Mouse (Mus musculus): Measurements from ENCODE around the gene Gm20509. TPM values are rescaled to one million over a fixed set of nuclear protein-coding genes. Genes with fewer than 3 reads are reported as not detected.

The Gm20509 gene
- total and polyA plus RNA-seq, 3 experiments, result not detected

DNA sequence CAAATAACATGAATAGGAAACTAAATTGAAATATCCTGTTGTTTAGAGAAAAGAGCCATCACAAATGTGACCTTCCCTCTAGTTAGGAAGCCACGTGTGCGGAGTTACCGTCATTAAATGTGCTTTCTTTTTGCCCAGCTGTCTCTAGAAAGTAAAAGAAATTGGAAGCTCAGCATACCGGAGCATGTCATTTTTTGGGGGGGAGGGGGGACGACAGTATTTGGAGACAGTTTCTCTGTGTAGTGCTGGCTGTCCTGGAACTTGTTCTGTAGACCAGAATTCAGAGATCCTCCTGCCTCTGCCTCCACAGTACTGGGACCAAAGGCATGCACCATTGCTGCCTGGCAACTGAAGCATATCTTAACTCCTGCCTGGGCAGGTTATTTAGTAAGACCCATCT lies 734 bp upstream of the Gm20509 start, which contains the start of gene Khdc3:
Gene Khdc3, plus strand, starts transcription at position 301 of the 400 bp plus-strand sequence.
- Histone ChIP-seq H3K27ac (ENCODE audit: insufficient read depth, low read depth) (no peak within 1 kb of the TSS), H3K4me2 (ENCODE audit: insufficient read depth, low read depth, poor library complexity, severe bottlenecking) (no peak within 1 kb of the TSS), H3K9ac (ENCODE audit: insufficient read depth, low read depth) (no peak within 1 kb of the TSS), H3K79me2 (replicated peaks; ENCODE audit: control insufficient read depth, extremely low read depth, insufficient read depth, poor library complexity, severe bottlenecking) (no peaks in the 10 kb centered on the region), H3K27me3 (replicated peaks) (no peaks in the 10 kb centered on the region), H3K36me3 (replicated peaks in 1 of 2; ENCODE audit: control insufficient read depth in 1 of 2, insufficient read depth in 1 of 2, low read length in 1 of 2) (peaks cover 0 to 9% of the 10 kb centered on the region in 2 experiments), H3K4me1 (ENCODE audit: control insufficient read depth in 1 of 2, insufficient read depth in 2 of 2) (peaks cover 0 to 16% of the 10 kb centered on the region in 2 experiments; a peak in 2 of 4 replicates), H3K9me3 (replicated peaks; ENCODE audit: low read length) (no peaks in the 10 kb centered on the region), H3K4me3 (replicated peaks in 1 of 3; ENCODE audit: low read depth in 2 of 3, low read length in 2 of 3, poor library complexity in 1 of 3) (no peak within 1 kb of the TSS)
- dilution Hi-C loops (cut with MboI; ENCODE audit: extremely low pct_ligation_motif_present, extremely low pct_unique_long_range_greater_than_20kb, low sequenced_read_pairs) (no loop called here), in situ Hi-C loops (cut with MboI; ENCODE audit: low pct_ligation_motif_present, low pct_unique_long_range_greater_than_20kb, low sequenced_read_pairs) (no loop called here)
- TF ChIP-seq JUN (IDR thresholded peaks at IDR 0.05; ENCODE audit: insufficient read depth, low read depth, low read length), result no peak
- no peak for TF ChIP-seq IRF4 (IDR thresholded peaks at IDR 0.05; ENCODE audit: low read depth, low read length)
- TF ChIP-seq TBP (conservative IDR thresholded peaks at IDR 0.05; ENCODE audit: low read depth, low read length), result no peak
- no peak for TF ChIP-seq NELFE (IDR thresholded peaks at IDR 0.05; ENCODE audit: low read depth, low read length)
- no peak for TF ChIP-seq SMC3 (IDR thresholded peaks at IDR 0.05; ENCODE audit: low read depth, low read length)
- TF ChIP-seq BHLHE40 (IDR thresholded peaks at IDR 0.05; ENCODE audit: low read depth, low read length), result no peak
- no peak for TF ChIP-seq ZNF384 (IDR thresholded peaks at IDR 0.05; ENCODE audit: low read depth, low read length)
- no peak for TF ChIP-seq KAT2A (IDR thresholded peaks at IDR 0.05; ENCODE audit: insufficient replicate concordance, low read length)
- TF ChIP-seq MAZ (IDR thresholded peaks at IDR 0.05; ENCODE audit: low read depth, low read length), result no peak
- no peak for TF ChIP-seq POLR2A (IDR thresholded peaks at IDR 0.05; ENCODE audit: low read depth, low read length)
- no peak for TF ChIP-seq MXI1 (IDR thresholded peaks at IDR 0.05; ENCODE audit: low read depth, low read length)
- no peak for TF ChIP-seq MYC (IDR thresholded peaks at IDR 0.05; ENCODE audit: low read depth, low read length)
- TF ChIP-seq ZC3H11A (IDR thresholded peaks at IDR 0.05; ENCODE audit: low read depth, low read length), result no peak
- DNase-seq (ENCODE audit: extremely low read depth), result no peak

DNA sequence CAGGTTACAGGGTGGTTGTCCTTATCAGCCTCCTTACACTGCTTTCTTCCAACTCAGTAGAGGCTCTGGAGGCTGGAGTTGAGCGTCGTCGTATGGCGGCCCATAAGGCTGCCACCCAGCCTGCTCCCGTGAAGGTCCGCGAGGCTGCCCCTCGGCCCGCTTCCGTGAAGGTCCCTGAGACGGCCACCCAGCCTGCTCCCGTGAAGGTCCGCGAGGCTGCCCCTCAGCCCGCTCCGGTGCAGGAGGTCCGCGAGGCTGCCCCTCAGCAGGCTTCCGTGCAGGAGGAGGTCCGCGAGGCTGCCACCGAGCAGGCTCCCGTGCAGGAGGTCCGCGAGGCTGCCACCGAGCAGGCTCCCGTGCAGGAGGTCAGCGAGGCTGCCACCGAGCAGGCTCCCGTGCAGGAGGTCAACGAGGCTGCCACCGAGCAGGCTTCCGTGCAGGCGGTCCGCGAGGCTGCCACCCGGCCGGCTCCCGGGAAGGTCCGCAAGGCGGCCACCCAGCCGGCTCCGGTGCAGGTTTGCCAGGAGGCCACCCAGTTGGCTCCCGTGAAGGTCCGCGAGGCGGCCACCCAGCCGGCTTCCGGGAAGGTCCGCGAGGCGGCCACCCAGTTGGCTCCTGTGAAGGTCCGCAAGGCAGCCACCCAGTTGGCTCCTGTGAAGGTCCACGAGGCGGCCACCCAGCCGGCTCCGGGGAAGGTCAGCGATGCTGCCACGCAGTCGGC lies 1.0 kb downstream of the Gm20509 start:
- Histone ChIP-seq H3K27ac (ENCODE audit: insufficient read depth, low read depth) (no peak overlapping the region), H3K4me3 (replicated peaks in 1 of 3; ENCODE audit: low read depth in 2 of 3, low read length in 2 of 3, poor library complexity in 1 of 3) (no peak overlapping the region), H3K27me3 (replicated peaks) (no peaks in the 10 kb centered on the region), H3K9ac (ENCODE audit: insufficient read depth, low read depth) (no peak overlapping the region), H3K36me3 (replicated peaks in 1 of 2; ENCODE audit: control insufficient read depth in 1 of 2, insufficient read depth in 1 of 2, low read length in 1 of 2) (peaks cover 0 to 7% of the 10 kb centered on the region in 2 experiments), H3K4me2 (ENCODE audit: insufficient read depth, low read depth, poor library complexity, severe bottlenecking) (no peak overlapping the region), H3K4me1 (ENCODE audit: control insufficient read depth in 1 of 2, insufficient read depth in 2 of 2) (peaks cover 0 to 21% of the 10 kb centered on the region in 2 experiments; a peak in 2 of 4 replicates), H3K9me3 (replicated peaks; ENCODE audit: low read length) (no peaks in the 10 kb centered on the region), H3K79me2 (replicated peaks; ENCODE audit: control insufficient read depth, extremely low read depth, insufficient read depth, poor library complexity, severe bottlenecking) (no peaks in the 10 kb centered on the region)
- TF ChIP-seq MAX (IDR thresholded peaks at IDR 0.05; ENCODE audit: low read length) (no peak), CTCF (conservative IDR thresholded peaks at IDR 0.05 in 1 of 2, IDR thresholded peaks at IDR 0.05 in 1 of 2; ENCODE audit: low read depth in 2 of 2, low read length in 2 of 2) (no peak), MXI1 (IDR thresholded peaks at IDR 0.05; ENCODE audit: low read depth, low read length) (no peak), E2F4 (IDR thresholded peaks at IDR 0.05; ENCODE audit: insufficient replicate concordance, low read depth, low read length) (no peak), SIN3A (IDR thresholded peaks at IDR 0.05; ENCODE audit: low read length) (no peak), PAX5 (IDR thresholded peaks at IDR 0.05; ENCODE audit: low read length) (no peak), NELFE (IDR thresholded peaks at IDR 0.05; ENCODE audit: low read depth, low read length) (no peak)
- in situ Hi-C loops (cut with MboI; ENCODE audit: low pct_ligation_motif_present, low pct_unique_long_range_greater_than_20kb, low sequenced_read_pairs) (no loop called here), dilution Hi-C loops (cut with MboI; ENCODE audit: extremely low pct_ligation_motif_present, extremely low pct_unique_long_range_greater_than_20kb, low sequenced_read_pairs) (no loop called here)
- DNase-seq (ENCODE audit: extremely low read depth), result no peak
